Mouse (Mus musculus): Measurements from ENCODE around the gene Zfp809. TPM values are rescaled to one million over a fixed set of nuclear protein-coding genes. Genes with fewer than 3 reads are reported as not detected.

Gene Zfp809
- total RNA-seq, 2 experiments from 2014 or later: 26.0 to 26.4 TPM

DNA sequence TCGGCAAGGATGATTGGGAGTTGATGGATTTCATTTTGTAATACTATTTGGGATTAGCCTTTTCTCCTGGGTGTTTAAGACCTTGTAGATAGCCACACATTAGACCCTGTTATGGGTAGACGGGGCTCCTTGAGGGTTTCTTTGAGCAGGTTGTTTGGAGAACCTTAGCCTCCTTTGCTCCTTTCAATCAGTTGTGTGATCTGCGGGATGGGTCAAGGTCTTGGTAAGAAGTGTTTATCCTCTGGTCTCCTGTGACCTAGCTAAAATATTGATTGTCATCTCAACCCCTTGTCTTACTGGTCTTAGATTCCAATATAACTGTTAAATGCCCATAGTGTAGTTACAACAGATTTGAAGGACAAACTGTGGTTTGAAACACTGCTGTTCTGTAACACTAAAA lies 4.5 kb downstream of the Zfp809 start:
- no peak overlapping the region for H3K4me3 ChIP-seq
- TF ChIP-seq CTCF (conservative IDR thresholded peaks at IDR 0.05): no peak
- no peak overlapping the region for H3K27ac ChIP-seq
- DNase-seq (ENCODE audit: low spot score in 2 of 2): no peak

- no peak overlapping the region for H3K27ac ChIP-seq
- H3K4me3 ChIP-seq: no peak overlapping the region
- TF ChIP-seq CTCF (conservative IDR thresholded peaks at IDR 0.05): peak; percentile 73
- no peak for DNase-seq (ENCODE audit: low spot score in 2 of 2)
These were observed 5.0 kb downstream of the Zfp809 start for GRCm38 (mm10) chr9:22230556-22230955.

DNA sequence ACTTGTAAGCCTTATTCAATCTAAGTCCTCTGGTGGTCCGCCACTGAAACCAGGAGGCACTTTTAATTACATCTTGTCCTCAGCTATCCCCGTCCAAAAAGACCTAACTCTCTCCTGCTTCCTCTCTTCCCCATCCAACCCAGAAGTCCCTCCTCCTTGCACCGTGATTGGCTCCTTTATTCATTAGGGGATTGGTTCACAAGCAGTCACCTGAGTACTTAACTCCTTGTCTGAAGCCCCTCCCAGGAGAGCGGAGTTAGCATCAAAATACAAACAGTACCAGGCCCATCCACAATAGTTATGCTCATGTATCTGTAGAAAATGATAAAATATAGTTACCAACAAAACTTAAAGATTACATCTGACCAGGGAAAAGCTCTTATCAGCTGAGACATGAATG lies 14.5 kb downstream of the Zfp809 start:
- H3K4me3 ChIP-seq: no peak overlapping the region
- no peak for DNase-seq (ENCODE audit: low spot score in 2 of 2)
- TF ChIP-seq CTCF (conservative IDR thresholded peaks at IDR 0.05): no peak
- no peak overlapping the region for H3K27ac ChIP-seq

DNA sequence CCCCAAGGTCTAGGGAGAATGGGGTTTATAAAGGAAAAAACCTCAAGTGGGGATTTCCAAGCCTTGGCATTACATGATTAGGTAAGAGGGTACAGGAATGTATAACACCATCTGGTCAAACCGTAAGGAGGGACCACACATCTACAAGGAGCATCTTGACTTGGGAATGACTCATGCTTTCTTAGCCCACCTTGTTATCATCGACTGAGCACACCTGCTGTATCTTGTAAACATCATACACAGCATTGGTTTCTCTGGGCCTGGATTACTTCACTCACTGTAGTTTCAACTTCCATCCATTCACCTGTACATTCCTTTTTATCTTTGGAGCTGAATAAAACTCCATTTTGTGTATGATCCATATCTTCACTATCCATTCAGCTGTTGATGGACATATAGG lies 18.7 kb downstream of the Zfp809 start:
- DNase-seq (ENCODE audit: low spot score in 2 of 2): no peak
- H3K4me3 ChIP-seq: no peak overlapping the region
- no peak for TF ChIP-seq CTCF (conservative IDR thresholded peaks at IDR 0.05)

DNA sequence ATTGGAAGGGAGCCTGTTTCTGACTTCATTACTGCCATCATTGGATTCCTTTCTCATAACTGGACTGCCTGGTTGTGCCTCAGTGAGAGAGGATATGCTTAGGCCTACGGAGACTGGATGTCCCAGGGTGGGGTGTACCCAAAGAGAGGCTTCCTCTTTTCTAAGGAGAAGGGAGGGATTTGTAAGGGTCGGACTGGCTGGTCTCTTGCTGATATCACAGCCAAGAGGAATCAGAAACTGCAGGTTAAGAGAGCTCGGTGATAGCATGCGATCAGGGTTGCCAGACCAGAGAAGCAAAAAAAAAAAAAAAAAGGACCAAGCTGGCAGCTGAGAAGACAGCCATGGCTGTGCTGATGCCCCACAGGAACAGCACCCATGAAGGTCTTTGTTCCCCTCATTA lies 31.1 kb downstream of the Zfp809 start:
- Histone ChIP-seq H3K27ac (no peak overlapping the region), H3K4me3 (no peak overlapping the region)
- no peak for DNase-seq (ENCODE audit: low spot score in 2 of 2)
- TF ChIP-seq CTCF (conservative IDR thresholded peaks at IDR 0.05): no peak

More for the DNA sequence above, 18.7 kb downstream of the Zfp809 start:
- no peak overlapping the region for H3K27ac ChIP-seq

GRCm38 (mm10) chr9:22258784-22259183 lies 33.3 kb downstream of the Zfp809 start:
- Histone ChIP-seq H3K27ac (peak overlapping the region; percentile 79; the same call in 1 of the 2 replicates), H3K4me3 (peak overlapping the region; percentile 88)
- TF ChIP-seq CTCF (conservative IDR thresholded peaks at IDR 0.05): no peak
- no peak for DNase-seq (ENCODE audit: low spot score in 2 of 2)

- Histone ChIP-seq H3K4me3 (peak within 1 kb of the TSS; percentile 88), H3K27ac (peak within 1 kb of the TSS; percentile 79)
- TF ChIP-seq CTCF (conservative IDR thresholded peaks at IDR 0.05): no peak
- DNase-seq (ENCODE audit: low spot score in 2 of 2): peak; percentile 58 to 76
These were observed 33.9 kb downstream of the Zfp809 start, which contains the start of gene Zfp599 for GRCm38 (mm10) chr9:22259184-22260091. Gene Zfp599 (minus strand): TSS chr9:22259895.

- TF ChIP-seq CTCF (conservative IDR thresholded peaks at IDR 0.05): no peak
- peak overlapping the region; percentile 88 for H3K4me3 ChIP-seq
- H3K27ac ChIP-seq: 0 out of 2 replicates have a peak overlapping the region, but pooled peaks have one; percentile 32
- DNase-seq (ENCODE audit: low spot score in 2 of 2): no peak
These were observed 34.5 kb downstream of the Zfp809 start for GRCm38 (mm10) chr9:22260092-22260422.

DNA sequence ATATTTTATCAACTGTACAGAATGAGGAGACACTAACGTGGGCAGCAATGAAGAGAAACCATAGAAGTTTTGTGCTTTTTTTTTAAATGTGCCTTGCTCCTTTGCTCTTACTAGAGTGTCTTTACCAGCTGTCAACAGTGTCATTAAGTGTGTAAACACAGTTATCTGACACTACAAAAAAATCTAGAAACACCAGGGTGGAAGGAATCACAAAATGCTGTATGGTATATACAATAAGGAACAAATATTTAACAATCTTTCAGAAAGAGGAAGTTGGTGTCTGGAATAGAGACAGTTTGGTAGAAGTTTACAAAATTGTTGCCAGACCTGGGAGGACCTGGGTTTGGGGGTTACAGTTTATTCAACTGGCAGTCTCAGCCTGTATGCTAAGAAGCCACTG lies 36.1 kb downstream of the Zfp809 start:
- DNase-seq (ENCODE audit: low spot score in 2 of 2): no peak
- H3K27ac ChIP-seq: no peak overlapping the region
- no peak overlapping the region for H3K4me3 ChIP-seq
- TF ChIP-seq CTCF (conservative IDR thresholded peaks at IDR 0.05): no peak

DNA sequence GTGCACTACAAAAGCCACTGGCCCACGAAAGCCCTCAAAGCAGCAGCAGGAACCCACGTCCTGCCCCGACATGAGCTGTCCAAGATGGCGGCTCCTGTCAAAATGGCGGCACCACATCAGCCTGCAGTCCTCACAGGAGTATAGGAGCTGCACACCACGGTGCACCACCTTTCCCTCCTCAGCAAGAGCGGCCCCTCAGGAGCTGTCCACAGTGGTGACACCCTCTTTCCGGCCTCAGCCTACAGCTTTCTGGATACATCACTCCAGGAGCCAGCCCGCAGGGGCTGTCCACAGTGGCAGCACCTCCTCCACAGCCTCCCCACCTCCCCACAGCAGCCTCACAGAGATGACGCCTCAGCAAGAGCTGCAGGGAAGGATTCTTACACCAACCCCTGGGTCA lies 37.1 kb downstream of the Zfp809 start:
- no peak overlapping the region for H3K27ac ChIP-seq
- no peak for TF ChIP-seq CTCF (conservative IDR thresholded peaks at IDR 0.05)
- H3K4me3 ChIP-seq: no peak overlapping the region
- no peak for DNase-seq (ENCODE audit: low spot score in 2 of 2)

- DNase-seq (ENCODE audit: low spot score in 2 of 2): no peak
- TF ChIP-seq CTCF (conservative IDR thresholded peaks at IDR 0.05): no peak
- no peak overlapping the region for H3K4me3 ChIP-seq
- H3K27ac ChIP-seq: no peak overlapping the region
These were observed 43.4 kb downstream of the Zfp809 start for GRCm38 (mm10) chr9:22268886-22269285.

- Histone ChIP-seq H3K27ac (no peak overlapping the region), H3K4me3 (no peak overlapping the region)
- no peak for DNase-seq (ENCODE audit: low spot score in 2 of 2)
- TF ChIP-seq CTCF (conservative IDR thresholded peaks at IDR 0.05): no peak
These were observed 53.2 kb downstream of the Zfp809 start for GRCm38 (mm10) chr9:22278733-22279132.

Other genes with a start within 250 kb of the Zfp809 start
- gene Rgl3, start 236.3 kb upstream of the Zfp809 start, total RNA-seq (2021): 1 to 10 TPM; 2.9 to 3.8 TPM
- 1 to 10 TPM; 8.5 to 9.2 TPM for gene Ccdc151, start 223.1 kb upstream of the Zfp809 start, total RNA-seq (2021)
- gene Prkcsh, start 222.9 kb upstream of the Zfp809 start, total RNA-seq (2021): 100 to 1,000 TPM; 106 to 111 TPM
- gene Elavl3, start 173.7 kb upstream of the Zfp809 start, total RNA-seq (2021): 100 to 1,000 TPM; 156 to 160 TPM
- gene Gm49318, start 154.5 kb upstream of the Zfp809 start, total RNA-seq (2021): 1 to 10 TPM; 2.2 to 6.3 TPM
- gene Zfp653, start 154.3 kb upstream of the Zfp809 start, total RNA-seq (2021): 10 to 100 TPM; 22.3 to 25.2 TPM
- gene Ecsit, start 140.3 kb upstream of the Zfp809 start, total RNA-seq (2021): 10 to 100 TPM; 44.7 to 47.2 TPM
- 1 to 10 TPM in 1 of 2 experiments, under 1 TPM in 1; 0.44 to 1.4 TPM for gene Cnn1, start 126.5 kb upstream of the Zfp809 start, total RNA-seq (2021)
- gene Elof1, start 108.5 kb upstream of the Zfp809 start, total RNA-seq (2021): 10 to 100 TPM; 54.6 to 54.8 TPM
- gene Acp5, start 90.0 kb upstream of the Zfp809 start, total RNA-seq (2021): under 1 TPM; 0.27 to 0.69 TPM
- 10 to 100 TPM; 49.0 to 50.5 TPM for gene Pigyl, start 68.9 kb upstream of the Zfp809 start, total RNA-seq (2021)
- under 1 TPM in 1 of 2 experiments, not detected in 1; 0.42 TPM for gene Zfp872, start 37.6 kb upstream of the Zfp809 start, total RNA-seq (2021)
- gene Zfp599, start 34.2 kb downstream of the Zfp809 start, total RNA-seq (2021): 1 to 10 TPM; 6.4 to 6.7 TPM
- gene Zfp810, start 81.9 kb downstream of the Zfp809 start, total RNA-seq (2021): 10 to 100 TPM; 19.9 to 23.2 TPM
- 10 to 100 TPM; 17.4 to 21.5 TPM for gene Anln, start 163.5 kb downstream of the Zfp809 start, total RNA-seq (2021)
- gene 9530077C05Rik, start 185.8 kb downstream of the Zfp809 start, total RNA-seq (2021): 1 to 10 TPM; 7.6 to 9.6 TPM
- not detected for gene Gm17545, start 228.6 kb downstream of the Zfp809 start, total RNA-seq (2021)
- gene Rp9, start 244.0 kb downstream of the Zfp809 start, total RNA-seq (2021): 10 to 100 TPM; 34.3 to 34.5 TPM